Mouse (Mus musculus) 416B (cell line): Measurements from ENCODE around the gene Hoxc5.

ENCODE experiments used
- DNase-seq: peaks from one replicate; pipeline ENCODE4 v3.0.0; 2011; ENCODE audit warnings: low read depth

Hoxc5 gene

GRCm38 (mm10) chr15:102967511-102968397 is 511 bp downstream of the Hoxc5 start:
- DNase-seq: no peak

- no peak for DNase-seq
Observed at GRCm38 (mm10) chr15:102969296-102969695, 2.1 kb downstream of the Hoxc5 start.

- DNase-seq: peak; percentile 59
Observed at GRCm38 (mm10) chr15:102970740-102971139, 3.5 kb downstream of the Hoxc5 start.

GRCm38 (mm10) chr15:102972254-102972653 is 5.0 kb downstream of the Hoxc5 start:
- no peak for DNase-seq

GRCm38 (mm10) chr15:102972753-102973152 is 5.5 kb downstream of the Hoxc5 start:
- DNase-seq: no peak

GRCm38 (mm10) chr15:102975034-102975433 is 7.8 kb downstream of the Hoxc5 start:
- DNase-seq: no peak

DNA sequence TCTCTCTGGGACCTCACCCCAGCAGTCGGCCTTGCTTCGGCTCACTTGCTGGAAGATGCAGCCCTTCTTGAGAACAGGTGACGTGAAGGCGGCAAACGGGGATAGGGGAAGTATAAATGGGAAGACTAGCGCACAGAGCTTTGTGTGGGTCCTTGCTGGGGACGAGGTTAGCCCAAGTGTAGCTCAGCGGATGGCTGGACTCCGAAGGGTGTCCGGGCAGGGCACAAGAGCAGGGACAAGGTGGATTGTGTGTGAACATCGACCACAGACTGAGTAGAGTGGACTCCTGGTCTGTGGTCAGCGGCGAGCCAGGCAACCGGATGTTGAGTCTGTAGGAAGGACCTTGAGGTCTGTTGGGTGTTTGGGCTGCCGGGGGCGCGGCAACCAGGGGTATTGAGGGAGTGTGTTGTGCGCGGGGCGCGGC is 8.5 kb downstream of the Hoxc5 start:
- peak; percentile 71 for DNase-seq

DNA sequence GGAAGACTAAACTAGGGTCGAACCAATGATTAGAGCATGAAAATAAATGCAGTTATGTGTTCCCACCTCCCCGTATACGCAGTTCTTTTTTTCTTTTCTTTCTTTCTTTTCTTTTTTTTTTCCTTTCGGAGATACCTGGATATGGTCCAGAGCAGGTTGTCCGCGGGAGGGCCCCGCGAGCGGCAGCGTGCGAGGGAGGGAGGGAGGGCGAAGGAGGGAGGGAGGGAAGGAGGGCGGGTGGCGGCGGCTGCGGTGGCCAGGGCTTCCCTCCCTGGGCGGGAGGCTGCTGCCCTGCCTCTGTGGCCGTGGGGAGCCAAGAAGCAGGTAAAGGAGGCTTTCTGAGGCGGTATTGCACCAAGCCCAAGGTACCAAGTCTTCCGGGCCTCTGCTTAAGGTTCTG is 8.9 kb downstream of the Hoxc5 start, which contains the start of gene Hoxc9:
Hoxc9 (plus strand) TSS at position 269 of the 400 bp plus-strand sequence.
- DNase-seq: peak; percentile 17

DNA sequence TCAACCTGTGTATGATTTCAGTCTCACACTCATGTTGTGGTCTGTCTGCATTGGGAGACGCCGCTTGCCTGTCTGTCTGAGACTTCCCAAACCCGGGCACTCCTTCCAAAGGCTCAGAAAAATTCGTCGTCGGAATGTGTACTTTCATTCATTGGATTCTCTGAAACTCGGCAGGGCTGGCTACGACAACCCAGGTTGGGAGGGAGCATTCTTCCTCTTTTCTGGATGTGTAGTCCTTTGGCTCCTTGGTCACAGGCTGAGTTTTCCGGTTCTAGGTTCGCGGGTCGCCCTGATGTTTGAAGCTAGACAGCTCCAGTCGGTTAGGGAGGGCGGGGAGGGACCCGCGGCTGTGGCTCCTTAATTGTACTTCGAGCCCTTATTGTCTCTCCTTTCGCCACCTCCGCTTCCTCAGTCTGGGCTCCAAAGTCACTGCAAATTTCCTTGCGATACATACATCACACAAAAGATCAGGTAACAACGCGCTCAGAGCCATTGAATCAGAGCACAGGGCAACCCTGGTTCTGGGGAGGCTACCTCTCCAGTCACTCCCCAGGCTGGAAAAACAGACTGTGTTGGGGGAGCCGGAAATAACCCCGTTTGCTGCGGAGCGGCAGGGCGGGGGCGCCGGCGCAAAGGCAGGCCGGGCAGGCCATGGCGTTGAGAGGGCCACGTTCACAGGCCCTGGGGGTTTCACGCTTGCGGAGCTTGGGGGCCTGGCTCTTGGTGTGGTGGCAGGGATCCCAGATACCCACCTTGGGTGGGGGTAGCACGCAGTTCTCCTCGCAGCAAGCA is 9.6 kb downstream of the Hoxc5 start:
- no peak for DNase-seq

DNA sequence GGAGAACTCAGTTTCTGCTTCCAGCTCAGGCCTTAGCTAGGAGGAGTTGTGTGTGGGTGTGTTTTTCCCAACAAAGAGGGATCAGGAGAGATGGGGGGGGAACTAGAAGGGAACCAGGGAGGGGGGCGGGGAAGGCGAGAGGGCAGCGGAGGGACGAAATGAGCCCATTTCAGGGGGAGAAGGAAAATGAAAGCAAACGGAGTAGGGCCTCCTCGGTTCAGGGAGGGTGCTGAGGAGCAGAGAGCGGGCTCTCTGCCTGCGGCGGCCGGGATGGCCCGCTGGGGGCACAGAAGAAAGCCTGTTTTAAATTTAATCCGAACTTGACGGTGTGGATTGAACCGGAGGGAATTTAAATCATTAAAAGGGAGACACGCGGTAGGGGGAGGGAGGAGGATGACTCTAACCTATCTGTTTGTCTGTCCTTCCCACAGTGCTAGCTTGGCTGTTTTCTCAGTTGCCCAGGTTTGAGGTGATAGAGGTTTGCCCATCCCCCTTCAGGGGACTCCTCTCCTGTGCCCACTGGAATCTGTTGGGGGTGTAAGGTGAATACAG is 10.3 kb downstream of the Hoxc5 start:
- no peak for DNase-seq

GRCm38 (mm10) chr15:102978615-102979515 is 11.6 kb downstream of the Hoxc5 start:
- DNase-seq: no peak

DNA sequence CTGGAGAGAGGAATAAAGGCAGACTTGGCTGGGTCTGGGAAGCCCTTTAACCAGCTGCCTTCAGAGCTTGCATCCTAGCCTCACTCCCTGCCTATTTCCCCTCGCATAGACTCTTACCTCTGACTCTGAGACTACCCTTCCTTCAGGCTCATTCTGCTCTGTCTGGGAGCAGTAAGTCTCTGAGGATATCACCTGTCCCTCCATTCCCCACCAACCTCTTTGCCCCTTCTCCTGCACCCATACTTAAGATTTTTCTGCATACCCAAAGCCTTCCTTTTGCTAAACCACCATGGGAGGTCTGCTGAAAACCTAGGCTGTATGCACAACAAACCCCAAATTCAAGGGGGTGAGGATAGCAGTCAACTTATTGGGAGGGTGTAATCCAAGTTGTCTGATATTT is 12.7 kb downstream of the Hoxc5 start:
- DNase-seq: no peak

GRCm38 (mm10) chr15:102980352-102980751 is 13.1 kb downstream of the Hoxc5 start:
- no peak for DNase-seq

GRCm38 (mm10) chr15:102980912-102981311 is 13.7 kb downstream of the Hoxc5 start:
- no peak for DNase-seq

GRCm38 (mm10) chr15:102981379-102982288 is 14.4 kb downstream of the Hoxc5 start:
- no peak for DNase-seq

DNA sequence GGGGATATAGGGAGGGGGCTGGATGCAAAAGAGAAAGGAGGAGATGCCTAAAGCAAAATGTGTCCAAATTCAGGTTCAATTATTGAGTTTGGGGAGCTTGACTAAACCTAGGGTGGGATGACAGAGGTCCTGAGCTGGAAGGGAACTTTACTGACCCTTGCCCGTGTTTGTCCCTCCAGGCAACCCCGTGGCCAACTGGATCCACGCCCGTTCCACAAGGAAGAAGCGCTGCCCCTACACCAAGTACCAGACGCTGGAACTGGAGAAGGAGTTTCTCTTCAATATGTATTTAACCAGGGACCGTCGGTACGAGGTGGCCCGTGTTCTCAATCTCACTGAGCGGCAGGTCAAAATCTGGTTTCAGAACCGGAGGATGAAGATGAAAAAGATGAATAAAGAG is 16.5 kb downstream of the Hoxc5 start:
- no peak for DNase-seq

DNA sequence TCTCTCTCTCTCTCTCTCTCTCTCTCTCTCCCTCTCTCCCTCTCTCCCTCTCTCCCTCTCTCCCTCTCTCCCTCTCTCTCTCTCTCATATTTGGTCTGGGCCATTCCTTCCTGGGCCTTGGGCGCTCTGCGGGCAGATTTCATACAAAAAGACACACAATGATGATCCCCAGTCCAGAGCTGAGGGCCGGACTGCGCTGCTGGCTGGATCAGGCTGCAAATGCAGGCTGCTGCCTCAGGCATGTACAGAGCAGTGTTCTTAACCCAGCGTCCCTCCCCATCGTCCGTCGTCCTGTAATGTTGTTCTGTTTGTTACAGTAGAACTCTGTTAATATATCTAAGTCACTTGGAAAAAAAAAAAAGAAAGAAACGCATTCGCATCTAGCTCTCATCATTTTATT is 17.3 kb downstream of the Hoxc5 start:
- DNase-seq: no peak

- DNase-seq: no peak
Observed at GRCm38 (mm10) chr15:102984925-102985324, 17.7 kb downstream of the Hoxc5 start.

- peak; percentile 82 for DNase-seq
Observed at GRCm38 (mm10) chr15:102987124-102987833, 20.0 kb downstream of the Hoxc5 start.

DNA sequence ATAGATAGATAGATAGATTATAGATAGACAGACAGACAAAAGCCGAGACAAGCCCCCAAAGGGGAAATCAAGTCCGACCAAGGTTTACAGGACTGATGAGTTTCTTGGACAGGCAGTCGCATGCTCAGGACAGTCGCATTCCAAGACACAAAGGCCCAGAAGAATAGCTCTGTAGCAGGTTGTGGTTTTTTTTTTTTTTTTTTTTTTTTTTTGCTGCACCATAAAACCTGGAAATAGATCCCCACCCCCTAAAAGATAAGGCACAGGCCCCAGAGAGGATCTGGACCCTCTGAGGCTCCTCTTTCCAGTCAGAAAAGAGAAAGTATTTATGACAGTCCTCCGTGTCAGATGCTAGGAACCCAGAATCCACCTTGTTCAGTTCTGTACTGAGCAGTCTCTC is 20.8 kb downstream of the Hoxc5 start:
- no peak for DNase-seq
